Mouse (Mus musculus) liver, embryonic 11.5 days (tissue): ENCODE data around the gene Zbtb45. TPM values are rescaled to one million over a fixed set of nuclear protein-coding genes. Genes with fewer than 3 reads are reported as not detected.
A peak's percentile ranks its signal among the peaks of the same experiment; 100 is the strongest.

Experiments used
- ATAC-seq: fragments of 200-750 bp; cut with Nextera tagmentation; replicated peaks from 2 replicates; pipeline ENCODE4 v1.8.0; 2017; ENCODE audit warnings: moderate number of reproducible peaks, mild to moderate bottlenecking, moderate TSS enrichment, moderate library complexity; ENCODE audit not compliant: low FRiP score
- DNase-seq: peaks from one replicate; pipeline ENCODE4 v3.0.0-alpha.2; 2017; ENCODE audit warnings: low spot score
- H3K27ac ChIP-seq: fragments of 300-500 bp; sonication (generic); 2 replicates; pipeline ENCODE4 v1.5.1; 2014; ENCODE audit warnings: mild to moderate bottlenecking, low read depth, low read length, control low read depth
- H3K27me3 ChIP-seq: fragments of 300-500 bp; sonication (generic); replicated peaks from 2 replicates; pipeline ENCODE4 v1.6.1; 2014; ENCODE audit warnings: low read length, mixed read lengths; ENCODE audit not compliant: control insufficient read depth, insufficient read depth
- H3K36me3 ChIP-seq: fragments of 300-500 bp; sonication (generic); 2 replicates; pipeline ENCODE4 v1.6.1; 2014; ENCODE audit warnings: mild to moderate bottlenecking, low read length, moderate library complexity, mixed read lengths; ENCODE audit not compliant: control insufficient read depth, insufficient read depth
- H3K4me1 ChIP-seq: fragments of 300-500 bp; sonication (generic); replicated peaks from 2 replicates; pipeline ENCODE4 v1.6.1; 2014; ENCODE audit warnings: low read length, mixed read lengths; ENCODE audit not compliant: control insufficient read depth, insufficient read depth
- H3K4me2 ChIP-seq: fragments of 300-500 bp; sonication (generic); 2 replicates; pipeline ENCODE4 v1.6.1; 2014; ENCODE audit warnings: mild to moderate bottlenecking, control low read depth, moderate library complexity
- H3K4me3 ChIP-seq: fragments of 300-500 bp; sonication (generic); 2 replicates; pipeline ENCODE4 v1.5.1; 2014; ENCODE audit warnings: low read depth, low read length, control low read depth
- H3K9ac ChIP-seq: fragments of 300-500 bp; sonication (generic); 2 replicates; pipeline ENCODE4 v1.6.1; 2014; ENCODE audit warnings: low read depth, low read length, control low read depth
- H3K9me3 ChIP-seq: fragments of 300-500 bp; sonication (generic); 2 replicates; pipeline ENCODE4 v1.6.1; 2016; ENCODE audit warnings: low read length, inconsistent platforms, mixed read lengths; ENCODE audit not compliant: control insufficient read depth
- WGBS: fragments of 180-500 bp; shearing (Covaris S2); extraction: QIAGEN DNeasy Blood & Tissue Kit; methylation state at CpG from one replicate; pipeline ENCODE4 v1.1.7; 2014; 5-methylcytosine and 5-hydroxymethylcytosine counted together
- polyA plus RNA-seq: library from polyadenylated mRNA; unstranded; fragments of >200 nt; fragmentation: Nextera tagmentation; extraction: Ambion mirVana; gene quantifications from 2 replicates; pipeline ENCODE4 v1.2.1, GENCODE M21; 2014

Zbtb45 gene
- polyA plus RNA-seq = 27.5 and 27.9 TPM in 2 replicates

DNA sequence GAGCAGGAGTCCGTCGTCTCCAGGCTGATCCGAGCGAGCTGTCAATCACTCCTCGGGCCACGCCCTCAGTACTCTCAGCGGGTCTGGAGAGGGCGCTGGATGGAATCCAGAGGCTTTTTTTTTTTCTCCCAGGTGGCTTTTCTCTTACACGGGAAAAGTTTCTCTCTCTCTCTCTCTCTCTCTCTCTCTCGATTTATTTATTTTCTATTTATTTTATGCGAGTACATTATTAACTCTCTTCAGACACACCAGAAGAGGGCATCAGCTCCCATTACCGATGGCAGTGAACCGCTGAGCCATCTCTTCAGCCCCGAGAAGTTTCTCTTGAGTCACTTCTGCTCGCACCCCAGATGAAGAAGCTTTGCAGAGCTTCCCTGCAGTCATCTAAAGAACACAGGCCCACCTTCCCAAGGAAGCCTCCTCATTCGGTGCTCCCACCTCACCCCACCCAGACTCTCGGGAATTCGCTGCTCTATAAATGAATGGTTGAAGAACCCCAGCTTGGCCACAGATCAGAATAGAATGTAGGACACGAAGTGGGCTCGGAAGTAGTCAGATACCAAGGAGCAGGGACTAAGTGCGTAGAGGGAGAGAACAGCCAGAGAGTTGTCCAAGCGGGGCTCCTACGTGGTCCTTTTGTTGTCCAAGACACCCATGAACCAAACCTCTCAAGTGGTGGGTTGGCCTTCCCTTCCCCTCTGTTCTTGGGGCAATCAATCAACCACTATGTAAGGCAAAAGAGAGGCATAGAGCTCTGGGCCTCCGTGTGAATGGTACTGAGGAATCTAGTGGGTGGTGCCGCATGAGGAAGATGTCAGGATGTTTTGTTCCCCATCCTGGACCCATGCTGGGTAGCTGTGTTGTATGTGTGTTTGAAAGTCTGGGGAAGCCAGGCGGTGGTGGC is at the start of gene Zbtb45:
TSS of gene Zbtb45 (minus strand) at position 30 of the 904 bp plus-strand sequence.
- Histone ChIP-seq H3K9me3 (no peaks in the 10 kb centered on the region), H3K4me3 (peak within 1 kb of the TSS; percentile 75), H3K36me3 (peaks cover 21% of the 10 kb centered on the region), H3K27me3 (no peaks in the 10 kb centered on the region; the same call in 1 of the 2 replicates), H3K9ac (peak within 1 kb of the TSS; percentile 93), H3K4me1 (peaks cover 6% of the 10 kb centered on the region), H3K27ac (peak within 1 kb of the TSS; percentile 98), H3K4me2 (peak within 1 kb of the TSS; percentile 92)
- ATAC-seq (peak; percentile 87; the same call in 1 of the 2 replicates), DNase-seq (no peak)
- WGBS = 17% methylated on average over 26 of the region's 26 CpGs

GRCm38 (mm10) chr7:13059536-13059935 is 49.7 kb upstream of the Zbtb45 start:
- no peaks in the 10 kb centered on the region for H3K36me3 ChIP-seq
- H3K4me2 ChIP-seq = no peak overlapping the region
- WGBS = 87% methylated on average over 9 of the region's 9 CpGs
- H3K9ac ChIP-seq = no peak overlapping the region
- ATAC-seq (no peak), DNase-seq (no peak)
- H3K4me1 ChIP-seq = 0 out of 2 replicates have a peak, but pooled peaks cover 3% of the 10 kb centered on the region
- no peak overlapping the region for H3K27ac ChIP-seq
- H3K4me3 ChIP-seq = no peak overlapping the region
- H3K9me3 ChIP-seq = peaks cover under 1% of the 10 kb centered on the region; the same call in 1 of the 2 replicates
- no peaks in the 10 kb centered on the region for H3K27me3 ChIP-seq

DNA sequence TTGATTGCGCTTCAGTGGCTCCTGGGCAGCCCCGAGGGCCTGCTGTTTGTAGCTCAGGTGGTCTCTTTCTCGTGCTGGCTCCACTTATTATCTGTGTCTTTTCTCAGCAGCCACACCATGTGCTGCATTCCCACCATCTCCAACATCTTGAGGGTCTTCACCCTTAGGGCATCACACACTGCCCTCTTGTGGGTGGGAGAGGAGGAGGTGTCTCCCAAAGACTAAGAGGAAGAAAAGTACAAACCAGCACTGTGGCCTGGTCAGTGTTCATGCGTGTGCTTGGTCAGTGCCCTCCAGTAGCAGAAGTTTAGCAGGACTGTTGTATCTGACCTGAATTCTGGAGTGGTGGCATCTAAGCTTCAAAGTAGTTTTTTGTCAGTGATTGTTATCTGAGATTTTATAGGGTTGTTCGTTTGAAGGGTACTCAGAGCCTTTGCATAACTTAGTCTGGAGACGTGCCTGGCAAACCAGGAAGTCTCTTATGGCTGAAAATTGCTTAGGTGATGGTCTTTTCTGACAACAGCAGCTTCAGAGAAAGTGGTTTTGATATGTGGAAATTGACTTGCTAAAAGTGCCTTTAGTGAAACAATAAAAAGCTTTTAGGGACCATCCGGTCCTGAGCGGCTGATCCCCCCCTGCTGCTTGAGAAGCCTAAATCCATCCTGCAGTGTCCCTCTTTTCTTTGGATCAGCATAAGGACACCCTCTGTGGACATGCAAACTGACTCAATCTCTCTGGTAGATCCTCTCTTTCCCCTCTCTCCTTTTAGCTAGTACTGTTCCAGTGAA is 47.3 kb upstream of the Zbtb45 start:
- Histone ChIP-seq H3K4me2 (no peak overlapping the region), H3K9me3 (no peaks in the 10 kb centered on the region), H3K9ac (no peak overlapping the region), H3K27me3 (no peaks in the 10 kb centered on the region), H3K4me3 (no peak overlapping the region), H3K4me1 (0 out of 2 replicates have a peak, but pooled peaks cover 3% of the 10 kb centered on the region), H3K36me3 (0 out of 2 replicates have a peak, but pooled peaks cover 2% of the 10 kb centered on the region), H3K27ac (no peak overlapping the region)
- no peak for DNase-seq
- 64% methylated on average over 8 of the region's 8 CpGs for WGBS
- no peak for ATAC-seq

DNA sequence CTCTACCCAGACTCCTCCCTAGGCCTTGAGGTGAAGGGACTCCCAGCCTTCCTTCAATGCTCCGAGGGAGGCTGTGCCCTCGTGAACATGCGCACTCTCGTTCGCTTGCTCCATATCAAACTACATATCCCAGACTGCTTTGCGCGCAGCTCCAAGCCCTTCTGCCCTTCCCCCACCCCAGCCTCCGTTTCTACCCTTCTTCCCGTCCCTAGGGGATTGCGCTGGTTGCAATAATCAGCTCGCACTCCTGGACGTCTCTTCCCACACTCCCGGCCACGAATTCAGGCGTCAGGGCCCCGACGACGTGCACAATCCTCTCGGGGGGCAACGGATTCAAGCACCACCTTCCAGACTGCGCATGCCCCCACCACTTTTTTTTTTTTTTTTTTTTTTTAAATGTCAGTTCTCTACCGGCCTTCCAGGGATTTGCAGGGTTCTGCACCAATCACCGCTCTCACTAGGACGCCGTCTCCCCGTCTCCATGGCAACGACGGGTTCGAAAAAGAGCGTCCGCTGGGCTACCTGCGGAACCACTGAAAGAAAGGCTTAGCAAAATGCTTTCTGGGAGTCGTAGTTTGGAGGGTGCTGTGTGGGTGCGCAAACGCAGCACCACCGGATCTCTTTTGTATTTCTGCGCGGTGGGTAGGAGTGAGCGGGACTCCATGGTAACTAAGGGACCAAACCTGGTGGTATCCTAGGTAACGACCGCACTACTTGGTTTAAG is 44.6 kb upstream of the Zbtb45 start, which contains the start of gene Mzf1:
TSS of gene Mzf1 (minus strand) at position 478 of the 724 bp plus-strand sequence.
- ATAC-seq (peak; percentile 90), DNase-seq (peak; percentile 92)
- Histone ChIP-seq H3K9me3 (no peaks in the 10 kb centered on the region), H3K9ac (peak within 1 kb of the TSS; percentile 75), H3K4me3 (peak within 1 kb of the TSS; percentile 70), H3K27me3 (no peaks in the 10 kb centered on the region), H3K4me1 (0 out of 2 replicates have a peak, but pooled peaks cover 3% of the 10 kb centered on the region), H3K27ac (peak within 1 kb of the TSS; percentile 64; the same call in 1 of the 2 replicates), H3K36me3 (0 out of 2 replicates have a peak, but pooled peaks cover 2% of the 10 kb centered on the region), H3K4me2 (peak within 1 kb of the TSS; percentile 79)
- WGBS = under 1% methylated on average over 41 of the region's 41 CpGs

GRCm38 (mm10) chr7:13053961-13054286 is 44.1 kb upstream of the Zbtb45 start:
- Histone ChIP-seq H3K36me3 (0 out of 2 replicates have a peak, but pooled peaks cover 2% of the 10 kb centered on the region), H3K27me3 (no peaks in the 10 kb centered on the region), H3K4me2 (peak overlapping the region; percentile 79), H3K9me3 (no peaks in the 10 kb centered on the region), H3K4me1 (0 out of 2 replicates have a peak, but pooled peaks cover 3% of the 10 kb centered on the region), H3K27ac (peak overlapping the region; percentile 35; the same call in 1 of the 2 replicates), H3K9ac (peak overlapping the region; percentile 75), H3K4me3 (peak overlapping the region; percentile 70)
- no peak for ATAC-seq
- WGBS = 5% methylated on average over 15 of the region's 15 CpGs
- DNase-seq = no peak

DNA sequence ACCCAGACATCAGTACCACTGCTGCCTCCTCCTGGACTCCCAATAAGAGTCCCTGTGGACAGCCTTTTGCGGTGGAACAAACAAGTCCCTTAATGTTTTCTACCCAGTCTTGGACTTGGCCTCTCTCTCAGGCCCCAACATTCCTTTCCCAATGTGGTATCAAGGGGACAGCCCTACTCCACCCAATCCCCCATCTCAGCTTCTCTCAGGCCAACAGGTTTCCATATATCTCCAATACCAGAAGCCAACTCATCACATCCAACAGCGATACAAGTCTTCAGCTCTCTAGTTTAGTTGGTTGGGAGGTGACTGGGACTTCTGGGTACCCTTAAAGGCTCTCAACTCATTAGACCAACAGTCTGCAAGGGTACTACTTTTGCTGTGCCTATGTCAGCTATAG is 43.7 kb upstream of the Zbtb45 start:
- Histone ChIP-seq H3K4me3 (peak overlapping the region; percentile 70; the same call in 1 of the 2 replicates), H3K4me2 (peak overlapping the region; percentile 79), H3K9me3 (no peaks in the 10 kb centered on the region), H3K4me1 (0 out of 2 replicates have a peak, but pooled peaks cover 3% of the 10 kb centered on the region), H3K36me3 (0 out of 2 replicates have a peak, but pooled peaks cover 2% of the 10 kb centered on the region), H3K9ac (peak overlapping the region; percentile 75), H3K27me3 (no peaks in the 10 kb centered on the region), H3K27ac (no peak overlapping the region)
- WGBS = 84% methylated on average over 2 of the region's 2 CpGs
- no peak for DNase-seq
- no peak for ATAC-seq

- 86% methylated on average over 13 of the region's 13 CpGs for WGBS
- Histone ChIP-seq H3K4me1 (0 out of 2 replicates have a peak, but pooled peaks cover 3% of the 10 kb centered on the region), H3K9me3 (no peaks in the 10 kb centered on the region), H3K27ac (no peak overlapping the region), H3K4me2 (no peak overlapping the region), H3K36me3 (0 out of 2 replicates have a peak, but pooled peaks cover 2% of the 10 kb centered on the region), H3K9ac (no peak overlapping the region), H3K4me3 (no peak overlapping the region), H3K27me3 (no peaks in the 10 kb centered on the region)
- ATAC-seq (no peak), DNase-seq (peak; percentile 31)
Observed at GRCm38 (mm10) chr7:13053001-13053400, 43.2 kb upstream of the Zbtb45 start.
